Mouse (Mus musculus): ENCODE data around the gene Bcr. TPM values are rescaled to one million over a fixed set of nuclear protein-coding genes. Genes with fewer than 3 reads are reported as not detected.
A peak's percentile ranks its signal among the peaks of the same experiment; 100 is the strongest.

Gene Bcr
- 1.4 and 1.6 TPM in 2 replicates for polyA plus RNA-seq (2015; fragmentation: Nextera tagmentation; extraction: Ambion mirVana)

DNA sequence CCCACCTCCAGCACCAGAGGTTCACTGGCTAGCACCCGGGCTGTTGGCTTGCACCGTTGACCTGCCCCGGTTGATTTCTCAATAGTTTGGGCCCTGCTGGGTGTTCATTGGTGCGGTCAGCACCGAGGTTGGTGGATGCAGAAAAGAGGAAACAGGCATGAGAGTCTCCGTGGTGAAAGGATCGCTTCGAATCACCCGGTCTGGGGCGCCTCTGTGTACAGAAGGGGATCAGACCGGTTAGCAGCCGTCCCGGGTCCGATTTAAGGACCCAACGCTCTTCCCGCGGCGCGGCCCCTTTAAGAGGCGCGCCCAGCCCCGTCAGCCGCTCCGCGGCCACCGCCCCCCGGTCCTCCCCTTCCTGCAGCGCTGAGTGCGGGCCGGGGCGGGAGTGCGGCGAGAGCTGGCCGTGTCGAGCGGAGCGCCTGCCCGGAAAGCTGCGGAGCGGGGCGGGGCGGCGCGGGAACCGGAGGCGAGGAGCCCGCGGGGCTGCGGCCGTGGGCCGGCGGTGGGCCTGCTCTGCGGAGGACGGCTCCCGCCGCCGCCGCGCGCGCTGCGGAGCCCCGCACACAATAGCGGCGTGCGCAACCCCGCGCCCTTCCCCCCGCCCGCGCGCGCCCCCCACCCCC, at the start of gene Bcr:
Gene Bcr (plus strand): TSS at position 376 of the 626 bp plus-strand sequence.
- ATAC-seq (ENCODE audit: low read depth) (peak; percentile 73), DNase-seq (peak; percentile 45)
- Histone ChIP-seq H3K9me3 (replicated peaks) (no peaks in the 10 kb centered on the region), H3K4me1 (replicated peaks) (peaks cover 78% of the 10 kb centered on the region), H3K4me3 (replicated peaks) (peak within 1 kb of the TSS; percentile 69), H3K9ac (peak within 1 kb of the TSS; percentile 70), H3K27ac (peak within 1 kb of the TSS; percentile 23; the same call in 1 of the 2 replicates), H3K27me3 (peaks cover 43% of the 10 kb centered on the region), H3K4me2 (peak within 1 kb of the TSS; percentile 78), H3K36me3 (no peaks in the 10 kb centered on the region)
- under 1% methylated on average over 49 of the region's 73 CpGs for WGBS (ENCODE audit: insufficient replicate concordance)

DNA sequence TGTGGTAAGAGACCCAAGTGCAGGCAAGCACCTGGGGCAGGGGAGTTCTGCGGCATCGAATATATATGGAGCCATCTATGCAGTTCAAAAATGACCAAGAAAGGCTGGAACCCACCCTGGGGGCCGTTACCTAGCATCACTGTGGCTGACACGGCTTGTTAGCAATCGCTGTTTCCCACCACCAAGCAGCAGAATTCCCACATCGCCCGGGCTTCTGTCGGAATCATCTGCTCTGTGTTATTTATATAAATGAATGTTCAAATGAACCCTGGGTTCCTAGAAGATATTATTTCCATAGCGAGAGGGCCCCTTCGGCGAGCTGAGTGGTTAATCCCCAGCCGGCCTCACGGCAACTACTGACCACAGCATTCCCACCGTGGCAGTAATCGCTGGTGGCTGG, 49.7 kb upstream of the Bcr start:
- no peaks in the 10 kb centered on the region for H3K9me3 ChIP-seq (replicated peaks)
- H3K4me2 ChIP-seq, result no peak overlapping the region
- 79% methylated on average over 15 of the region's 15 CpGs for WGBS (ENCODE audit: insufficient replicate concordance)
- H3K27me3 ChIP-seq, result no peaks in the 10 kb centered on the region
- ATAC-seq (ENCODE audit: low read depth) (no peak), DNase-seq (no peak)
- no peak overlapping the region for H3K9ac ChIP-seq
- H3K4me1 ChIP-seq (replicated peaks), result no peaks in the 10 kb centered on the region
- H3K36me3 ChIP-seq, result no peaks in the 10 kb centered on the region
- no peak overlapping the region for H3K4me3 ChIP-seq (replicated peaks)
- H3K27ac ChIP-seq, result no peak overlapping the region

DNA sequence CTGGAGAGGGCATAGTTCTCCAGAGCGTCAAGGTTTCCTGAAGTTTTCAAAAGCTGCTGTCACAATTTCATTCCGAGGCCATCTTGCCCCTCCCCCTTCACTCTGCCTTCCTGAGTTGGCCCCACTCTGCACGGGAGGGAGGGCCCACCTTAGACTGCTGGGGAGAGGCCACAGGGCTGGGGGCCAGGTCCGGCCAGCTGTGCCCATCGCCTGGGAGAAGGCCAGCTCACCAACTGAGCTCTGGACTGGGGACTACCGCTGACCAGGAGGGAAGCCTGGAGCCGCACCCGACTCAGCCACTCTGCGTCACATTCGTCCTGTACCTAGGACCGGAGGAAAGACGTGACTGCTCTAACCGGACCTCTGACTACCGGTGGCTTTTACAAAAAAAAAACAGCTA, 44.9 kb upstream of the Bcr start:
- H3K27me3 ChIP-seq, result no peaks in the 10 kb centered on the region
- no peak overlapping the region for H3K4me2 ChIP-seq
- H3K4me3 ChIP-seq (replicated peaks), result no peak overlapping the region
- no peak overlapping the region for H3K27ac ChIP-seq
- no peaks in the 10 kb centered on the region for H3K4me1 ChIP-seq (replicated peaks)
- H3K36me3 ChIP-seq, result no peaks in the 10 kb centered on the region
- 72% methylated on average over 14 of the region's 14 CpGs for WGBS (ENCODE audit: insufficient replicate concordance)
- no peaks in the 10 kb centered on the region for H3K9me3 ChIP-seq (replicated peaks)
- DNase-seq, result no peak
- ATAC-seq (ENCODE audit: low read depth), result no peak
- H3K9ac ChIP-seq, result no peak overlapping the region

DNA sequence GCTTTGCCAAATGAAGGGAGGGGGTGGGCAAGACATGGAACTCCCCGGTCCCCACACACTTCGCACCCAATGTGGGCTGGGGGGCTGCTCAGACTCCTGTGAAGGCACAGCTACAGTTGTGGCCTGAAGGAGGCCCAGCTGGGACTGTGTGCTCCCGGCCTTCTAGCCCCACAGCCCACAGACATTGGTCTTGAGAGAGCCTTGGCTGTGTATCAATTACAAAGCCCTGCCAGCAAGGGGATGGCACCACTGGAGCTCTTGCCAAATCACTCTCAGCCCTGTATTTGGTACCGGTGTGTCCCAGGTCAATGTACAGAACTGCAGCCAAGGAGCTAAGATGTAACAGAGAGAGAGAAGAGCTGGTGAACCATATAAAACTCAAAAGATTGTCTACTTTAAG, 43.9 kb upstream of the Bcr start:
- DNase-seq, result no peak
- ATAC-seq (ENCODE audit: low read depth), result no peak
- Histone ChIP-seq H3K4me1 (replicated peaks) (no peaks in the 10 kb centered on the region), H3K9ac (no peak overlapping the region), H3K36me3 (no peaks in the 10 kb centered on the region), H3K4me3 (replicated peaks) (no peak overlapping the region), H3K27ac (no peak overlapping the region), H3K27me3 (no peaks in the 10 kb centered on the region), H3K9me3 (replicated peaks) (no peaks in the 10 kb centered on the region), H3K4me2 (no peak overlapping the region)
- 74% methylated on average over 4 of the region's 4 CpGs for WGBS (ENCODE audit: insufficient replicate concordance)

DNA sequence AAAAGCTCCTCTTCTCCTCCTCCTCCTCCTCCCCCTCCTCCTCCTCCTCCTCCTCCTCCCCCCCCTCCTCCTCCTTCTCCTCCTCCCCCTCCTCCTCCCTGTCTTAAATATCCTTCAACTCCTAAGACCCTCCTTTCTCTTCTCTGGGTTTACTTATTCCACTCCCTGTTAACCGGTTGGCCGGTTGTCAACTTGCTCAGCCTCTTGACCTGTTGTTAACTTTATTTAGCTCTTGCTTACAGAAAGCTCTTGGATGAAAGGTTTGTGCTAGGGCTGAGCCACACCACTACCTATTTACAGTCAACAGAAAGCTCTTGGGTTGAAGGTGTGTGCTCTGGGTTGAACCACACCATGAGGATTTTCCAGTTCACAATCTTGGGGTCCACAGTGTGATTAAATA, 40.1 kb upstream of the Bcr start:
- DNase-seq, result no peak
- H3K27me3 ChIP-seq, result no peaks in the 10 kb centered on the region
- no peaks in the 10 kb centered on the region for H3K4me1 ChIP-seq (replicated peaks)
- no peak overlapping the region for H3K27ac ChIP-seq
- H3K4me3 ChIP-seq (replicated peaks), result no peak overlapping the region
- no peaks in the 10 kb centered on the region for H3K9me3 ChIP-seq (replicated peaks)
- no peak overlapping the region for H3K9ac ChIP-seq
- H3K4me2 ChIP-seq, result no peak overlapping the region
- ATAC-seq (ENCODE audit: low read depth), result no peak
- 57% methylated on average over 2 of the region's 2 CpGs for WGBS (ENCODE audit: insufficient replicate concordance)
- H3K36me3 ChIP-seq, result no peaks in the 10 kb centered on the region

DNA sequence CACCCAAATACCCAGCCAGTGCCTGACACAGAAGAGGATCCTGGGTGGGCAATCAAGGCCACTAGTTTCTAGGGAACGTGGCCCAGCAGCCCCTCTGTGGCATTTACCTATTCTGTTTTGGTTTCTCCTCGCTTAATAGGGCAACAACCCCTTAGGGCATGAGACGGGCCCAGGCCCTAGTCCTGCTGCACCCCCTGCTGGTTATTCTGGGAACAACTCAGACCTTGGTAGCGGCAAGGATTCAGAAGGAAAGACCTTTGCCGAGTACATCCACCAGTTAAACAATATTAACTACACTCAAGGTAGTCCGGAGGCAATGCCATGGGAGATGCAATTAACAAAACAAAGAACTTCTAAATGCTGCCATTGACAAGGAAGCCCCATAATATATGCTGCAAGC, 39.3 kb upstream of the Bcr start:
- 12% methylated on average over 6 of the region's 6 CpGs for WGBS (ENCODE audit: insufficient replicate concordance)
- Histone ChIP-seq H3K9me3 (replicated peaks) (no peaks in the 10 kb centered on the region), H3K4me1 (replicated peaks) (no peaks in the 10 kb centered on the region), H3K9ac (no peak overlapping the region), H3K36me3 (no peaks in the 10 kb centered on the region), H3K4me3 (replicated peaks) (no peak overlapping the region), H3K27me3 (no peaks in the 10 kb centered on the region), H3K4me2 (no peak overlapping the region), H3K27ac (no peak overlapping the region)
- no peak for ATAC-seq (ENCODE audit: low read depth)
- DNase-seq, result peak; percentile 35

DNA sequence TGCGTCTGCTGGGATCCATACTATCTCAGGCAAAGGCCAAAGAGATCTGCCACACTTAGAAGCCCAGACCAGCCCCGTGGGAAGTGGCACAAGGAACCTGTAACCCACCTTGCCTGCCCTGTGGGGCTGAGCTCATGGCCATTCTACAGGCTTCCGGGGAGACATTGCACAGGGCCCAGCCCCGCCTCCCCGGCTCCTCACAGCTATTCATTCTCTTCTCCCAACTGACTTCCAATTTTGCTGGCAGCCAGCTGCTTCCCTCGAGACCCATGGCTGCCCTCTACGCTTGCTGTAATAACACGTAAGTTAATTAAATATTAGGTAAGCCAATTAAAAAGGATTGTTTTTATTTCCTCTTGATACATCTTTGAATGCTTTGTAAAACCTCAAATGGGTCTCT, 33.9 kb upstream of the Bcr start:
- no peak overlapping the region for H3K4me2 ChIP-seq
- 74% methylated on average over 8 of the region's 8 CpGs for WGBS (ENCODE audit: insufficient replicate concordance)
- no peak for ATAC-seq (ENCODE audit: low read depth)
- H3K4me1 ChIP-seq (replicated peaks), result peaks cover 17% of the 10 kb centered on the region
- DNase-seq, result no peak
- H3K27me3 ChIP-seq, result no peaks in the 10 kb centered on the region
- H3K36me3 ChIP-seq, result no peaks in the 10 kb centered on the region
- H3K4me3 ChIP-seq (replicated peaks), result no peak overlapping the region
- H3K9ac ChIP-seq, result no peak overlapping the region
- H3K27ac ChIP-seq, result no peak overlapping the region
- H3K9me3 ChIP-seq (replicated peaks), result no peaks in the 10 kb centered on the region

DNA sequence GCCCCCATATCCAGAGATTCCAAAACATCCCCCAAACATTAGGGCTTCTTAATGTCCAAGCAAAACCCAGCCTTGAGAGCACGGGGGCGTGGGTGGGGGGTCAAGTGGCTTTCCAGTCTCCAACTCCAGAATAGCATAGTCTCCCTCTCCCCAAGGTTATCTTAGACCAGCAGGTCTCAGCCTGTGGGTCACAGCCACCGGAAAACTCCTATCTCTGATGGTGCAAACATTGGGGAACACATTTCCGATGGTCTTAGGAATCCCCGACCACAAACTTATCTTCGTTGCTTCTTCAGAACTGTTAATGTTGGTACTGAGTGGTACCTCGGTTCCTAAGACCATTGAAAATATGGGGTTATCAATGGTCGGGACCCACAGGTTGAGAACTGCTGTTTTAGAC, 31.6 kb upstream of the Bcr start:
- peaks cover 17% of the 10 kb centered on the region for H3K4me1 ChIP-seq (replicated peaks)
- no peak overlapping the region for H3K4me2 ChIP-seq
- no peak overlapping the region for H3K9ac ChIP-seq
- no peak overlapping the region for H3K27ac ChIP-seq
- H3K4me3 ChIP-seq (replicated peaks), result no peak overlapping the region
- WGBS (ENCODE audit: insufficient replicate concordance), result 36% methylated on average over 8 of the region's 8 CpGs
- H3K36me3 ChIP-seq, result no peaks in the 10 kb centered on the region
- ATAC-seq (ENCODE audit: low read depth) (peak; percentile 49), DNase-seq (no peak)
- no peaks in the 10 kb centered on the region for H3K27me3 ChIP-seq
- no peaks in the 10 kb centered on the region for H3K9me3 ChIP-seq (replicated peaks)

DNA sequence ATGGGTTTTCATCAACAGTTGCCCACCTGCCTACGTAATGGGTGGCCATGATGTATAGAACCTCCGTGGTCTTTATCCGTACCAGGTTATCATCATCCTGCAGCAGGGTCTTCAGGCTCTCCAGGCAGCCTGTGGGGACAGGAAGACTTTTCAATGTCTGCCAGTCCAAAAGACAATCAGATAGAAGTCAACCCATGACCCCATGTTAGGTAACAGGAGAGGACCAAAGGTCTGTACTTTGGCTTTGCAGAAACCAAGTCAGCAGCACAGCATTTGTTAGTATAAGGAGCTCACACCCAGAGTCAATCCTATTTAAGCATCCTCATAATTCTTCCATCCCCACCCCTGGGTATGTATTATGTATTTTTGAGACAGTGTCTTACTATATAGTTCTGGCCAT, 30.7 kb upstream of the Bcr start:
- Histone ChIP-seq H3K27me3 (no peaks in the 10 kb centered on the region), H3K36me3 (no peaks in the 10 kb centered on the region), H3K27ac (no peak overlapping the region), H3K9me3 (replicated peaks) (no peaks in the 10 kb centered on the region), H3K4me3 (replicated peaks) (no peak overlapping the region), H3K4me2 (no peak overlapping the region), H3K4me1 (replicated peaks) (peaks cover 17% of the 10 kb centered on the region), H3K9ac (no peak overlapping the region)
- DNase-seq (no peak), ATAC-seq (ENCODE audit: low read depth) (no peak; the same call in 1 of the 2 replicates)
- 52% methylated on average over 3 of the region's 3 CpGs for WGBS (ENCODE audit: insufficient replicate concordance)

DNA sequence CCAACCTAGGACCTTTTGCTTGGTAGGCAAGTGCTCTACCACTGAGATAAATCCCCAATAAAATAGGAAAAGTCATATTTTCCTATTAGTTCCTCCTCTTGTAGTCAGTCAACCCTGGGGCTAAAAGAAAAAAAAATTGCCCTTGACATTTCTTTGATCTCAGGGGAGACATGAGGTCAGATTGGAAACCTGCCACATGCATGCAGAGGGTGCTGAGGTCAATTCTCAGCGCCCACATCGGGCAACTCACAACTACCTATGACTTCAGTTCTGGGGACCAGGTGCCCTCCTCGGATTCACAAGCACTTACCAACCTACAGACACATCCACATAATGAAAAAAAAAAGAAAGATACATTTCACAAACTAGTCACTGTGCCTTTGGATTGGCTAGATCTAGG, 30.2 kb upstream of the Bcr start:
- no peak for DNase-seq
- Histone ChIP-seq H3K9me3 (replicated peaks) (no peaks in the 10 kb centered on the region), H3K36me3 (no peaks in the 10 kb centered on the region), H3K9ac (no peak overlapping the region), H3K27me3 (no peaks in the 10 kb centered on the region), H3K27ac (no peak overlapping the region), H3K4me1 (replicated peaks) (peaks cover 17% of the 10 kb centered on the region), H3K4me3 (replicated peaks) (no peak overlapping the region), H3K4me2 (no peak overlapping the region)
- 61% methylated on average over 3 of the region's 3 CpGs for WGBS (ENCODE audit: insufficient replicate concordance)
- ATAC-seq (ENCODE audit: low read depth), result no peak

DNA sequence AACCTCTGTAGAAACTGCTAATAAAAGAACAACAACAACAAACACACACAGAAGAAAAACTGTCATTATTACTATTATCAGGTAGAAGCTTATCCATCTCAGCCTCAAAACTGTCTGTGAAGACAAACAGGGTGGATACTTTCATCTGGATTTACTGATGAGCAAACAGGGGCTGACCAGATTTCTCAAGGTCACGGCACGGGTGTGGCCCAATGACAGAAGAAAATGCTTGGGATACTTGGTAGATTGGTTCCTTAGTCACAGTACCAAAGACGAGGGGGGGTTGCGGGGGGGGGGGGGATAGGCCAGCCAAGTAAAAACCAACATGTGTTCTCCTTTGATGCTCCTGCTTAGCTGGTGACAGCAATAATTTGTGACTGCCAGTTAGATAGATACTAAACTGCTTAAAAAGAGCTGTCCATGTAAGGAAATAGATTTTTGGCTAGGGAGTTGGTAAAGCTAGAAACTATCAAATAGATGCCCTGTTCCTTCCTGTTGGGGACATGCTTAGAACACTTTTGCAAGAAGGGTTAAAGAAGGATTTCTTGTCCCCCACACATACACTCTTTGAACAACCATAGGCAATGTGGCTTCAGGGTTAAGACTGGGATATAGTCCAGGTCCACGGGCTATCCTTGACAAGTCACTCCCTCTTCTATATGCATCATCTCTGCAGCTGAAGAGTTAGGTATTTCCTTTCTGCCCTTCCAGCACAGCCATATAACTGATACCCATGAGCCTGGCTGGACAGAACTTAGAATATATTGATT, 28.9 kb upstream of the Bcr start:
- Histone ChIP-seq H3K27me3 (no peaks in the 10 kb centered on the region), H3K9ac (no peak overlapping the region), H3K27ac (no peak overlapping the region), H3K4me3 (replicated peaks) (no peak overlapping the region), H3K4me1 (replicated peaks) (peaks cover 21% of the 10 kb centered on the region), H3K4me2 (no peak overlapping the region), H3K9me3 (replicated peaks) (no peaks in the 10 kb centered on the region), H3K36me3 (no peaks in the 10 kb centered on the region)
- 53% methylated on average over 5 of the region's 5 CpGs for WGBS (ENCODE audit: insufficient replicate concordance)
- no peak for ATAC-seq (ENCODE audit: low read depth)
- DNase-seq, result no peak

DNA sequence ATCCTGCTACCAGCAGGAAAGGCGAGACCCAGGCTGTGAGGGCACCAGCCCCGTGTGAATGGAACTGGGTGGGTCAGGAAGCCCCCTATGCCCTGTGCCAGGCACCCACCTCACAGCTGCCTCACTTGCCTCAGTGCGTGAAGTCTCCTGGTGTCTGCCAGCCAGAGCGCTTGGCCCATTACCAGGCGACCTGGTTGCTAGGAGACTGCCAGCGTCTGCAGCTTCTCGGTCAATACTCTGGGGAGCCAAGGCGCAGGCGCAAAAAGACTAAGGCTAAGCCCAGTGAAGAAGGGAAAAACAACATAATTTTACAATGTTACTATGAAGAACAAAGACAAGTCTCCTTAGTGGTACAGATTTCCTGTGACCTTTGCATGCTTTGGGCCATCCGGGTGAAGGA, 28.0 kb upstream of the Bcr start, which contains the start of gene Rsph14:
Gene Rsph14 (minus strand): TSS at position 192 of the 400 bp plus-strand sequence.
- WGBS (ENCODE audit: insufficient replicate concordance), result 57% methylated on average over 10 of the region's 10 CpGs
- ATAC-seq (ENCODE audit: low read depth), result no peak

More for the DNA sequence above, 28.0 kb upstream of the Bcr start, which contains the start of gene Rsph14:
- H3K4me1 ChIP-seq (replicated peaks), result peaks cover 23% of the 10 kb centered on the region
- H3K36me3 ChIP-seq, result no peaks in the 10 kb centered on the region
- no peak within 1 kb of the TSS for H3K4me3 ChIP-seq (replicated peaks)
- H3K27me3 ChIP-seq, result no peaks in the 10 kb centered on the region
- H3K9ac ChIP-seq, result no peak within 1 kb of the TSS
- H3K9me3 ChIP-seq (replicated peaks), result no peaks in the 10 kb centered on the region
- no peak for DNase-seq
- H3K4me2 ChIP-seq, result no peak within 1 kb of the TSS
- no peak within 1 kb of the TSS for H3K27ac ChIP-seq
